Mouse (Mus musculus) kidney, embryonic 16.5 days (tissue): ENCODE measurements around the gene Tagln2. TPM values are rescaled to one million over a fixed set of nuclear protein-coding genes. Genes with fewer than 3 reads are reported as not detected.
A peak's percentile ranks its signal among the peaks of the same experiment; 100 is the strongest.

ENCODE experiments used
- ATAC-seq: fragments of 200-750 bp; cut with Nextera tagmentation; 2 replicates; pipeline ENCODE4 v1.8.0; 2017; ENCODE audit warnings: moderate TSS enrichment; ENCODE audit not compliant: low FRiP score, low TSS enrichment
- H3K27ac ChIP-seq: fragments of 300-500 bp; sonication (generic); 2 replicates; pipeline ENCODE4 v1.5.1; 2014; ENCODE audit warnings: low read length
- H3K27me3 ChIP-seq: fragments of 300-500 bp; sonication (generic); 2 replicates; pipeline ENCODE4 v1.6.1; 2014; ENCODE audit warnings: low read length, control low read depth, mixed read lengths; ENCODE audit not compliant: insufficient read depth
- H3K36me3 ChIP-seq: fragments of 300-500 bp; sonication (generic); 2 replicates; pipeline ENCODE4 v1.6.1; 2014; ENCODE audit warnings: low read length, control low read depth, mixed read lengths; ENCODE audit not compliant: insufficient read depth
- H3K4me1 ChIP-seq: fragments of 300-500 bp; sonication (generic); 2 replicates; pipeline ENCODE4 v1.6.1; 2014; ENCODE audit warnings: low read length, control low read depth, mixed read lengths; ENCODE audit not compliant: insufficient read depth
- H3K4me2 ChIP-seq: fragments of 300-500 bp; sonication (generic); replicated peaks from 2 replicates; pipeline ENCODE4 v1.6.1; 2014; ENCODE audit warnings: low read depth, low read length
- H3K4me3 ChIP-seq: fragments of 300-500 bp; sonication (generic); 2 replicates; pipeline ENCODE4 v1.5.1; 2014; ENCODE audit warnings: mild to moderate bottlenecking, low read length
- H3K9ac ChIP-seq: fragments of 300-500 bp; sonication (generic); replicated peaks from 2 replicates; pipeline ENCODE4 v1.6.1; 2014; ENCODE audit warnings: low read length
- H3K9me3 ChIP-seq: fragments of 300-500 bp; sonication (generic); 2 replicates; pipeline ENCODE4 v1.6.1; 2016; ENCODE audit warnings: low read length, control low read depth
- WGBS: fragments of 180-500 bp; shearing (Covaris S2); extraction: QIAGEN DNeasy Blood & Tissue Kit; methylation state at CpG from one replicate; pipeline ENCODE4 v1.1.7; 2014; 5-methylcytosine and 5-hydroxymethylcytosine counted together
- polyA plus RNA-seq: library from polyadenylated mRNA; unstranded; fragments of >200 nt; fragmentation: Nextera tagmentation; extraction: Ambion mirVana; gene quantifications from 2 replicates; pipeline ENCODE4 v1.2.1, GENCODE M21; 2015

Gene Tagln2
- polyA plus RNA-seq, 1 experiment from 2014 or later, result 282 TPM

DNA sequence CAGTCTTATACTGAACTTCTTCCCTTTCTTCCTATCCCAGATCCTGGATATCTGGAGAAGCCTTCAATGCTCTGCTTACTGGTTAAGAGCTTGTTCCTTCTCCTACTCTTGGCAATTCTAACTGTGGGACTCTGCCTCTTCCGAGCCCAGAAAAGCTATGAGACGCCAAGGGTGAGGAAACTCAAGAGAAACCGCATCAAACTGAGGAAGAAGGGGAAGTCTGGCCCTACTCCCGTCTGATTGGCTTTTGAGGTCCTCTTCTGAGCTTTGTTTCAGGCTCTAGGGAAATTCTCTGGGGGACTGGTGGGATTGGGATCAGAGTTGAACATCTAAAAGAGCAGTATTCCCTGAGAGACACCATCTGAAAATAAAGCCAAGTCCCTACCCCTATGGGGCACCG, 21.8 kb upstream of the Tagln2 start:
- H3K9ac ChIP-seq, result no peak overlapping the region
- no peaks in the 10 kb centered on the region; the same call in 1 of the 2 replicates for H3K9me3 ChIP-seq
- no peak for ATAC-seq
- 84% methylated on average over 5 of the region's 5 CpGs for WGBS
- no peaks in the 10 kb centered on the region for H3K36me3 ChIP-seq
- no peak overlapping the region for H3K4me2 ChIP-seq
- H3K4me1 ChIP-seq, result peaks cover 11% of the 10 kb centered on the region
- H3K4me3 ChIP-seq, result no peak overlapping the region
- no peak overlapping the region for H3K27ac ChIP-seq
- no peaks in the 10 kb centered on the region for H3K27me3 ChIP-seq

DNA sequence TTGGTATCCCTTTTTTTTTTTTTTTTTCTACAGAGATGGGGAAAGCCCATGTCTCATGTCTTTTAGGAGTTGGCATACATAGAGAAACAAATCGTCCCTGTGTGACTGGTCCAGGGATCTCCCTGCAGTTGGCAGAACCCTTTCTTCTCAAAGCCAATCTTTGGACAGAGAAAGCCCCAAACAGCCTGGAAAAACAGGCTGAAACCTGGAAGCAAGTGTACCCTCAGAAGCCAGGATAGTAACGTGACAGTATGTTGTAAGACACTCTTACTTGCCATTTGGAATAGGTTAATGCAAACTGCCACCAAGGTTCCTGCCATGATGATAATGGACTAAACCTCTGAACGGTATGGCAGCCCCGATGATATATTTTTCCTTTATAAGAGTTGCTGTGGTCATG, 19.5 kb upstream of the Tagln2 start:
- no peak overlapping the region for H3K4me3 ChIP-seq
- no peaks in the 10 kb centered on the region for H3K27me3 ChIP-seq
- no peak overlapping the region for H3K27ac ChIP-seq
- ATAC-seq, result no peak
- no peak overlapping the region for H3K9ac ChIP-seq
- no peak overlapping the region for H3K4me2 ChIP-seq
- WGBS, result 93% methylated on average over 4 of the region's 4 CpGs
- H3K9me3 ChIP-seq, result no peaks in the 10 kb centered on the region
- H3K36me3 ChIP-seq, result no peaks in the 10 kb centered on the region
- peaks cover 28% of the 10 kb centered on the region for H3K4me1 ChIP-seq

DNA sequence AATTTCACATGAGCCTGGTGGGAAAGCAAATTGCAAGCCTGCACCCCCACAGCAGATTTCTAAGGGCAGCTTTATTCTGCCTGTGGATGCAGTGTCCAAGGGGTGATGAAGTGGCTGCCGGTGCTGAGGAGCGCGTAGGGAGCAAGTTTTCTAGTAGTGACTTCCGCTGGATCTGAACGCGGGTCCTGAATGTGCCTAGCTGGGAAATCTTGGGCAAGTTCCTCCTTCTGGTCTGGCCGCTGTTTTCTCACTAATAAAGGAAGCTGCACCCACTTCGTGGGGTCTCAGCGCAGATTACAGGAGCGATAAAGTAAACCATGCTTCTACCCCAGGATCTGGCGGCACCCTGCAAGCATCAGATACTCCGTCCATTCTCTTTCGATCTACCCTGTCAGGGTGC, 18.7 kb upstream of the Tagln2 start:
- Histone ChIP-seq H3K9me3 (no peaks in the 10 kb centered on the region), H3K36me3 (no peaks in the 10 kb centered on the region), H3K4me3 (peak overlapping the region; percentile 68), H3K27me3 (no peaks in the 10 kb centered on the region), H3K9ac (peak overlapping the region; percentile 66; the same call in 1 of the 2 replicates), H3K27ac (peak overlapping the region; percentile 84; the same call in 1 of the 2 replicates), H3K4me2 (peak overlapping the region; percentile 79), H3K4me1 (peaks cover 34% of the 10 kb centered on the region)
- 21% methylated on average over 13 of the region's 13 CpGs for WGBS
- ATAC-seq, result no peak

DNA sequence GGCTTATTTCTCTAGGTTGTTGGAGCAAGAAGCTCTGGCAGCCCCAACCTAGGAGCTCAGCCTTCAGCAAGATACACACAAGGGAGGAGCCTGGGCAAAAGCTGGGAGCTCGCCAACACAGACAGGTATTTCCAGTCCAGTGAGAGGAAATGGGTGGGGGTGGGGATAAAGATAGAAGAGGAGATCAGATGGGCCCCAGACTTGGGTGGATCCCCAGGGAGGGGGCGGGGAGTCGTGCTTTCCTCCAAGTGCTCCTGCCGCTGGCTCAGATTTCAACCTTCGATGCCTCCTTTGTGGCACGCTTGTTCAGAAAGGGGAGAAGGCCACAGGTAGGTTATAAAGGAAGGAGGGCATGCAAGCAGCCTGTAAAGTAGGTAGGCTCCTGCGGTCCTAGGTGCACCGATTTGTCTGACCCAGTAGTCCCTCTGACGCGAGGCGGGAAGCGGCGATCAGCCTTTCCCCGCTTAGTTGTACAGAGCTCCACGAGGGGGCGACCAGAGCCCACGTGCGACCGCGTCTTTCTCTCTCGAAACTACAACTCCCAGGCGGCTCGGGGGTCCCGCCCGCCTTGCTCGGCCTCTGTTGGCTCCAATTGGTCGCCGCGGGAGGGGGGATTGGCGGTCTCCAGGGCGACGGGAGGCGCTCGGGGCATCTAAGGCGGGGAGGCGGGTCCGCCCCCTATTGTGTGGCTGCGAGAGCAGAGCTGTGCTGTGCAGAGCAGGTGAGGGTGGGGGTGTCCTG, 18.1 kb upstream of the Tagln2 start, which contains the start of gene Igsf9:
Gene Igsf9, plus strand, starts transcription at position 249 of the 741 bp plus-strand sequence.
- WGBS, result 0% methylated on average over 35 of the region's 38 CpGs
- H3K4me3 ChIP-seq, result peak within 1 kb of the TSS; percentile 68
- no peaks in the 10 kb centered on the region for H3K9me3 ChIP-seq
- ATAC-seq, result peak; percentile 96
- H3K36me3 ChIP-seq, result no peaks in the 10 kb centered on the region
- peaks cover 37% of the 10 kb centered on the region for H3K4me1 ChIP-seq
- no peaks in the 10 kb centered on the region for H3K27me3 ChIP-seq
- peak within 1 kb of the TSS; percentile 79 for H3K4me2 ChIP-seq
- peak within 1 kb of the TSS; percentile 70 for H3K9ac ChIP-seq
- H3K27ac ChIP-seq, result peak within 1 kb of the TSS; percentile 84

DNA sequence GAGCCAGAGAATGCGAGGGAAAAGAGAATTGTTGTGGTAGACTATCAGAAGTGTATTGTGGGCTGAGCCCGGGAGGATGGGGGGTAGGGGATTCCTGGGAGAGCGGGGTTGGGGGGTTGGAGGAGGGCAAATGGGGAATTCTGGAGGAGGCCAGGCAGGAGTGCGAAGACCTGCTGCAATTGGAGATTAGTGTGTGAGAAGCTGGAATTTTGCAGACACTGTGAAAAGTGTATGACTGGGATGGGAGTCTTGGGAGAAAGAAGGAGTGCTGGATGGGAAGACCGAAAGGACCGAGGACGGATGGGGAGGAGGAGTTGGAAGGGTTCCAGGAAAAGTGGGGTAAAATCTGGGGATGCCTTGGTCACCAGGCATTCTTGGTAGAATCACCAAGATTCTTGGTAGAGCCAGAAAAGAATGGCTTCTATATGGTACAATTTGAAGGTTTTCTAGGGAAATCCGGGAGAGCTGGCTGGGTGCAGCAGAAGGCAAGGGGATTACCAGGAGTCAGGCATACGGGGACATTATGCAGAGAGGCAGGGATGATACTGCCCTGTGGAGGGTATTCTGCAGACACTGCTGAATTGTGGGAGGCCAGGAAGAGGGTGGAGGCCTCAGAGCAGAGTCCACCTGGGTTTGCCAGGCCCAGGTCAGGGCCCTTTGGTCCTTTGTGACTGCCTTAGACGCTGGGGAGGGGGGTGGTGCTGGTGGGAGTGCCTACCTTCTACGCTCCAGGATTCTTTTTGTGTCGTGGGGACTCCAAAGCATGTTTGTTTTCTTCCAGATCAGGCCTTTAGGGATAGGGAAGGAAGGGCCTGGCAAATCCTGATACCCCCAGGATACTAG, 17.1 kb upstream of the Tagln2 start:
- WGBS, result 3% methylated on average over 12 of the region's 12 CpGs
- ATAC-seq, result peak; percentile 23; the same call in 1 of the 2 replicates
- H3K36me3 ChIP-seq, result no peaks in the 10 kb centered on the region

DNA sequence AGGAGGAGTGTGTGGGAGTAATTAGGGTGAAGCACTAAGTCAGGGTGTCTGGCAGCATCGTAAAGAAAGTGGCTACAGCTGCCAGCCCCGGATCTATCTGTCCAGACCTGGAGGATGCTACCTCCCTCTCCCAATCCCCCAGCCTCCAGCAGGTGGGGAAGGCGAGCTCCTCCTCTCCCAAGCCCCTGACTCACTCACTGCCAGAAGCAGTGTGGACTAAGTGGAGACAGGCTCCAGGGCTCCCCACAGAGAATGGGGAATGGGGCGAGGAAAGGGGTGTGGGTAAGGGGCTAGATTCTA, 16.5 kb upstream of the Tagln2 start:
- no peak for ATAC-seq
- Histone ChIP-seq H3K36me3 (no peaks in the 10 kb centered on the region), H3K27ac (no peak overlapping the region), H3K4me2 (peak overlapping the region; percentile 79), H3K9ac (peak overlapping the region; percentile 70), H3K9me3 (no peaks in the 10 kb centered on the region), H3K4me1 (peaks cover 37% of the 10 kb centered on the region), H3K4me3 (peak overlapping the region; percentile 68), H3K27me3 (no peaks in the 10 kb centered on the region)
- WGBS, result 27% methylated on average over 4 of the region's 4 CpGs

More for the DNA sequence above, 17.1 kb upstream of the Tagln2 start:
- Histone ChIP-seq H3K9ac (peak overlapping the region; percentile 70), H3K9me3 (no peaks in the 10 kb centered on the region), H3K27me3 (no peaks in the 10 kb centered on the region), H3K27ac (peak overlapping the region; percentile 4), H3K4me2 (peak overlapping the region; percentile 79), H3K4me3 (peak overlapping the region; percentile 68), H3K4me1 (peaks cover 37% of the 10 kb centered on the region)

DNA sequence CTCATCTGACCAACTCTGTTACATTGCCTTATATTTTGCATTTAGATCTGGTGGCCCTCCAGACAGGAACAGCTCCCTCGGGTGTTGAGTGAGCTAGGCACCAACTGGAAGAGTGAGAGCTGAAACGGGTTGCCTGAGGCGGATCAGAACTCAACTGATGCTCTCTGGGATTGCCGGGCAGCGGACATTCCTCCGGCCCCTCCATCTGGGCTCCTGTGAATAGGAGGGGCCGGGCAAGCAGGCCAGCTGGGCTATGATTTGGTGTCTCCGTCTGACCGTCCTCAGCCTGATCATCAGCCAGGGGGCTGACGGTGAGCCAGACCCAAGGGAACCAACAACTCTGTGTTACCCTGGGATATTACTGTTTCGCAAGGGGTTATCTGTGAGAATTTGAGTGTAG, 15.6 kb upstream of the Tagln2 start:
- WGBS, result 36% methylated on average over 11 of the region's 11 CpGs
- Histone ChIP-seq H3K9me3 (no peaks in the 10 kb centered on the region), H3K4me3 (peak overlapping the region; percentile 17), H3K27me3 (no peaks in the 10 kb centered on the region), H3K27ac (no peak overlapping the region), H3K9ac (peak overlapping the region; percentile 10), H3K36me3 (no peaks in the 10 kb centered on the region; the same call in 1 of the 2 replicates), H3K4me2 (peak overlapping the region; percentile 79), H3K4me1 (peaks cover 37% of the 10 kb centered on the region)
- ATAC-seq, result no peak

DNA sequence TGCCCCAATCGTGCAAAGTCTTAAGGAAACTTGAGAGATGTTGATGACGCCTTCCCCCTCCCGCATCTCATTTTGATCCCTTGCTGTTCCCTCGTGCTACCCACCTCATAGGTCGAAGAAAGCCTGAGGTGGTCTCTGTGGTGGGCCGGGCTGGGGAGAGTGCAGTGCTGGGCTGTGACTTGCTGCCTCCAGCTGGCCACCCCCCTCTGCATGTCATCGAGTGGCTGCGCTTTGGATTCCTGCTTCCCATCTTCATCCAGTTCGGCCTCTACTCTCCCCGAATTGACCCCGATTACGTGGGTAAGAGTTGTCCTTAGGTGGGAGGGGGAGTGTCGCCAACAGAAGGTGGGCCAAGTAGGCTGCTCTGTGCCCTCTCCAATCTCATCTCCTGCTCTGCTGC, 15.2 kb upstream of the Tagln2 start:
- H3K4me1 ChIP-seq, result peaks cover 37% of the 10 kb centered on the region
- H3K4me2 ChIP-seq, result peak overlapping the region; percentile 79
- no peak overlapping the region for H3K27ac ChIP-seq
- no peak for ATAC-seq
- no peaks in the 10 kb centered on the region for H3K27me3 ChIP-seq
- WGBS, result 47% methylated on average over 13 of the region's 13 CpGs
- H3K9me3 ChIP-seq, result no peaks in the 10 kb centered on the region
- H3K9ac ChIP-seq, result peak overlapping the region; percentile 10; the same call in 1 of the 2 replicates
- H3K36me3 ChIP-seq, result no peaks in the 10 kb centered on the region; the same call in 1 of the 2 replicates
- H3K4me3 ChIP-seq, result peak overlapping the region; percentile 17

DNA sequence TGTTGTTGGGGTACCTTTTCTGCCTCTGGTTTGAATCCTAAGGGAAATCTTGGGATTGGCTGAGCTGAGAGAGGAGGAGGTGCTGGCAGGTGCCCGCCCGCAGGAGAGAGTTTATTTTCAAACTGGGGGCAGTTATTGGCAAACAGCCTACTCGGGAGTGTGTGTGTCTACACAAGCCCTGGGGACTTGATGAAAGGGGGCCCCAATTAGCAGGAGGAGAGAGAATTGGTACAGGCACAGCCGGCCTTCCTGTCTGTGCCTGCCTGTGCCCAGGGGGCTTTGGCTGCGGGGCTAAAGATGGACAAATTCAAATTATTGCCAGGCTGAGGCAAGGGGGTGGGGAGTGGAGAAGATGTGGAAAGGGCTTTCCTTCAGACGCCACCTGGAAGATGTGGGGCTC, 14.0 kb upstream of the Tagln2 start:
- peaks cover 40% of the 10 kb centered on the region for H3K4me1 ChIP-seq
- no peak overlapping the region for H3K4me3 ChIP-seq
- no peaks in the 10 kb centered on the region for H3K9me3 ChIP-seq
- 28% methylated on average over 6 of the region's 6 CpGs for WGBS
- H3K4me2 ChIP-seq, result no peak overlapping the region
- no peaks in the 10 kb centered on the region; the same call in 1 of the 2 replicates for H3K36me3 ChIP-seq
- H3K9ac ChIP-seq, result no peak overlapping the region
- H3K27ac ChIP-seq, result no peak overlapping the region
- H3K27me3 ChIP-seq, result no peaks in the 10 kb centered on the region
- no peak for ATAC-seq
